Mouse (Mus musculus): Measurements from ENCODE around the gene Ccdc171.

Ccdc171 gene

GRCm38 (mm10) chr4:83794930-83795459 lies 269.6 kb downstream of the Ccdc171 start:
- DNase-seq (ENCODE audit: low spot score in 2 of 2): no peak

DNA sequence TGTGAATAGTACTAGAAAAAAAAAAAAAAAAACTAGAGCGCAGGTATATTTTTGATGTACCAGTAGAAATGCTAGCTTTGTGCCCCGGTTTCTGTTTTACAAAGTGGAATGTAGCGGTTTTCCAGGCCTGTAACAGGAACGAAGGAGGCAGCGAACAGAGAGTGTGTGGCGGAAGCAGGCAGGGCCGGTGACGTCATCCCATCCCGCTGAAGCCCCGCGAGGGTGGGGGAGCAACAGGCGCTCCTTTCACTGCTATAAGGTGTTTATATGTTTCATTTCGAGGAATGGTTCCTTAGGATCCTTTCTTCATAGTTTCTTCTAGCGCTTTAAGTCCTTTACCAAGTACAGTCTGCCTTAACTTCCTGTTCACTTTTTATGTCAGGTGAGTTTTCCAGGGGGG lies 272.6 kb downstream of the Ccdc171 start:
- no peak for DNase-seq (ENCODE audit: low spot score in 2 of 2)

- no peak for DNase-seq (ENCODE audit: low spot score in 2 of 2)
These were observed 273.5 kb downstream of the Ccdc171 start for GRCm38 (mm10) chr4:83798674-83799430.

DNA sequence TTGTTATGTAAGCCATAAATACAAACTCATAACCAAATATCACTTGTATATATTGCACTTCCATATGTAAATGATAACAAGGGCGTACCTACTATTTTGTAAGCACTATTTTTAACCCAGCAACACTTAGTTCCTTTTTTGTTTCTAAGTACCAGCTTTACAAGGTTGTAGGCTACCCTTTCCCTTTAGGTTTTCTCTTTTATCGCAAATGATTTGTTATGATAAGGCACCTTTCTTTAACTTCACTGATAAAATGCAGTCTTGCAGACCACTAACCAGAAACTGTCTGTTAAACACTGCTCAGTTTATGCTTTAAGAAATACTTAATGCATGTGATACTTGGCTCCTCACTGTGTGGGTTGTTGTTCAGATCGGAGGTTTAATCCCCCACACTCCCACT lies 275.1 kb downstream of the Ccdc171 start:
- DNase-seq (ENCODE audit: low spot score in 2 of 2): no peak

- DNase-seq (ENCODE audit: low spot score in 2 of 2): no peak
These were observed 291.6 kb downstream of the Ccdc171 start for GRCm38 (mm10) chr4:83816925-83817324.

DNA sequence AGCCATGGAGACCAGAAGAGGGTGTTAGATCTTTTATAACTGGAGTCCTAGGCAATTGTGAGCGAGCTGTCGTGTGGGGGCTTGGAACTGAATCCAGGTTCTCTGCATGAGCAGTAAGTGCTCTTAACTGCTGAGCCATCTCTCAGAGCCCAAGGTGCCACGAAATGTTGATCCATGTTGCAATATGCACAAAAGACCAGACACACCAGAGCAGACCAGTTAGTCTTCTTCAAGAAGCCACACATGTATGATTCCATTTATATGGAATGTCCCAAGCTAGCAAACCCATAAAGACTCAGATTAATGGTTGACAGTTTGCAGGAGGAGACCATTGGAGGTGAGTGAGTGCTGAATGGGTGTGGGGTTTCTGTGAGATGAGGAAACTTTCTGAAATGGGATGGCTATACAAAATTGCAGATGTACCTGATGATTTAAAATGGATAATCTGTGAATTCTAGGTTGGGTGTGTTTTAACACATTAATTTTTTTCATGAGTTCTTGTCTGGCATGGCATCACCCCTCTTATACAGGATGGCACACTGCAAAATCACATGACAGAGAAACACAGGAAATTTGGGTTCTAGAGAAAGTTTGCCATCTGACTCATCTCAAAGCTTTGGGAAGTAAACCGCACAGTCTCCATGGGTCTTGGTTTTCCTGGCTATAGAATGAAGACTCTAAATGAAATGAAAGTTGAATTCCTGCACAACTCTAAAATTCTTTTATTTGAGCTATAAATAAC lies 304.5 kb downstream of the Ccdc171 start:
- no peak for DNase-seq (ENCODE audit: low spot score in 2 of 2)

DNA sequence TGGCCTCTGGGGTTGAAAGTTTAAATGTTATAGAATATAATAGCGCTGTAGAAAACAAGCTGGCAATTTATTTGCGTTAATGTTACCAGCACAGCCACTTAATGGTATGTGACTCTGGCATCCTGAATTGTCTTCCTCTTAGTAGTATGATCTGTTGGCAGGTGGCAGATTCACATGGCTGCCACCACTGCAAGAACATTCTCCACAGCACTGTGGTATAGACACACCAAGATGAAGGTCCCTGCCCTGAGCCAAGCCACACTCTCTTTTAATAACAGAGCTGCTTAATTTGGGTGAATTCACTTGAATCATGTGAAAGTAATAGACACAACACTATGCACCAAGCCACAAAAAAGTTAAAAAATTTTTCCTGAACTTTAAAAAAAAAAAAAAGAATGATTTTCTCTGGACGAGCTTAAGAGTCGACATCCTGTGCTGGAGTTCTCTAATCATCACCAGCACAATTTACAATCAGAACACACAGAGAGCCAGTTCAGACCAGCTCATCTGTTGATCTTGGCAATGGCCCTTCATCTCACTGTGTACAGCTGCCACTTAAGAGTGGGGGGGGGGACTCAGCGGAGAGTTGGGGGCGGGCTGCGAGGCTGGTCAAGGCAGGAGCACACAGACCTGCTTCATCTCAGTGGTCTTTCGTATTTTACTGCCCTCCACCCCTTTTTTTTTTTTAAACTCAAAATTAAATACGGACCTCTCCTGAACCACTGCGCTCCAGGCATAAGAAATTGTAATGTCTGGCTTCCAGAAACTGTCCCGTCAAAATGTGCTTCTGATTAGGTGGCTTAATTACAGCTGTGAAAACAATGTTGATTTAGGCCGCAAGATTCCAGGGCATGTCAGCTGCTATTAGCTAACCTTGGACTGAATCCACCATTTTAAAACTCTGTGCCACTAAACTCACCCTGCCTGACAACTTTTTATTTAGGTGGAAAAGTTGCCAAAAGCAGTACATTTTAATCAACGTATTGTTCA lies 305.8 kb downstream of the Ccdc171 start:
- no peak for DNase-seq (ENCODE audit: low spot score in 2 of 2)

GRCm38 (mm10) chr4:83839077-83839476 lies 313.7 kb downstream of the Ccdc171 start:
- no peak for DNase-seq (ENCODE audit: low spot score in 2 of 2)

GRCm38 (mm10) chr4:83846304-83846703 lies 321.0 kb downstream of the Ccdc171 start:
- DNase-seq (ENCODE audit: low spot score in 2 of 2): no peak

DNA sequence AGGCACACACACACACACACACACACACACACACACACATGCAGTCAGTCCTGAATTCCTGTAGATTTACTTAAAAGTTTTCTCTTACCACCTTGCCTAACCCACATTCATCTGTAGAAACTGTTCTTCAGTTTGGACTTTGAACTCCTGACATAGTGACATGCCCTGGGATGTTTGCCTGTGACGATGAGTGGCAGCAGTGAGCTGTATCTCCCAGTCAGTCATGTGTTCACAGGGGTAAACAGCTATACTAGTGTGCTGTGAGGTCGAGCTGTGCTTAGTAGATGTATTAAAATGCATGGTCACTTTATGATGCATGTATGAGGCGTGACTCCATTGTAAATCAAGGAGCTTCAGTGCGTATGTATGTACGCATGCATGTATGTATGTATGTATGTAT lies 328.5 kb downstream of the Ccdc171 start:
- DNase-seq (ENCODE audit: low spot score in 2 of 2): no peak

DNA sequence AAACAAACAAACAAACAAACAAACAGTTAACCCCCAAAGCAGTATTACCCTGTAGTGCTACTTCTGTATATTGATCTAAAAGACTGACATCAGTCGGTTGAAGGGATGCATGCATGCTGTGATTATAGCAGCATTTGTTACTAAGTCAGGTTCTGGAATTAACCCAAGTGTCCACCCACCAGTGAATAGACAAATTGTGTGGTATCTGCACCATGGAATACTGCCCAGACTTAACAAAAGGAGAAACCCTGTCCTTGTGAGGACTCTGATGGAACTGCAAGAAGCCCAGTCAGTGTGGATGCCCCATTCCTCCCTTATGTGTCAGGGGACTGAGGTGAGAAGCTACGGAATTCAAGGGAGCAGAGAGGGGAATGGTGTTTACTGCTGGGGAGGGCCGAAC lies 336.4 kb downstream of the Ccdc171 start:
- peak in 1 of 2 experiments; percentile 3 for DNase-seq (ENCODE audit: low spot score in 2 of 2)

- no peak for DNase-seq (ENCODE audit: low spot score in 2 of 2)
These were observed 336.9 kb downstream of the Ccdc171 start for GRCm38 (mm10) chr4:83862295-83862694.

DNA sequence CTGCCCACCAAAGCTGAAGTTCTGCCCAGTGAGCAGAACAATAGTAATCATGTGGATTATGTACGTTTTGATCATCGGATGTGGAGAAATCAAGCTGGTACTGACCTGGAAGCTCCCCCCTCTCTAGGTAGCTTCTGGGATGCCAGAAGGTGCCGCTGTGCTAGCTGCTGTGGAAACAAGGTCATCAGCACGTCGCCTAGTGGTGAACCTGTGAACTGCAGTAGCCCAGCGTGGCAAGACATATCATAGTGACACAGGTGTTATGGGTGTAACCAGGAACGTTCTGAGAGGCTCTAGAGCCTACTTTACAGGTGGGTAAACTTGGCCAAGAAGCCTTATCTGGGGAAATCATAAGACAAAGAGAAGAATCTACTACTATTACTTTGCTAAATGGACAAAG lies 351.3 kb downstream of the Ccdc171 start:
- no peak for DNase-seq (ENCODE audit: low spot score in 2 of 2)

- no peak for DNase-seq (ENCODE audit: low spot score in 2 of 2)
These were observed 352.9 kb downstream of the Ccdc171 start for GRCm38 (mm10) chr4:83878236-83878635.

DNA sequence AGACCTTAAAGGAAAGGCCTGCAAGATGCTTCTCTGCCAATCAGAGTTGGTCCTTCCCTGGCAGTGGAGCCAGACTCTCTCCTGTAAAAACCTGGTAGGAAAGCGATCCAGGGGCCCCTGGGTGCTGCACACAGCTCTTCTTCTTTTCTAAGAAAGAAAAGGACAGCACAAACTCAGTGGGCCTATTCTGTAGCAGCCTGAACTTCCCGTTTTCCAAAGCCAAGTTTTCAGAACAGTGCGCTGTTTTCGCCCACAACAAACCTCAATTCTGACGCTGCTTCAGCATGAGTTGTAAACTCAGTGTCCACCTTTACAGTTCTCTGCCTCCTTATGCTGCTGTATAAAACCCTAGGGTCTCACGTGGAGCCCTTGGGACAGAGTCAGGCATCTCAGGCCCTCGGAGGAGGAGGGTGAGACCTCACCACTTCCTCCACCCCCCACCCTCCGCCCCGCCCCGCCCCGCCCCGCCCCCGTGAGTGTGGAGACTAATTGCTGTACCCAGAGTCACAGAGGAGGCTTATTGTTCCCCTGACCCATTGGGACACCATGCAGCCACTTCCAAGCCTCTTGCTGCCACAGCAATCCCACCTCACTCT lies 363.2 kb downstream of the Ccdc171 start:
- no peak for DNase-seq (ENCODE audit: low spot score in 2 of 2)

DNA sequence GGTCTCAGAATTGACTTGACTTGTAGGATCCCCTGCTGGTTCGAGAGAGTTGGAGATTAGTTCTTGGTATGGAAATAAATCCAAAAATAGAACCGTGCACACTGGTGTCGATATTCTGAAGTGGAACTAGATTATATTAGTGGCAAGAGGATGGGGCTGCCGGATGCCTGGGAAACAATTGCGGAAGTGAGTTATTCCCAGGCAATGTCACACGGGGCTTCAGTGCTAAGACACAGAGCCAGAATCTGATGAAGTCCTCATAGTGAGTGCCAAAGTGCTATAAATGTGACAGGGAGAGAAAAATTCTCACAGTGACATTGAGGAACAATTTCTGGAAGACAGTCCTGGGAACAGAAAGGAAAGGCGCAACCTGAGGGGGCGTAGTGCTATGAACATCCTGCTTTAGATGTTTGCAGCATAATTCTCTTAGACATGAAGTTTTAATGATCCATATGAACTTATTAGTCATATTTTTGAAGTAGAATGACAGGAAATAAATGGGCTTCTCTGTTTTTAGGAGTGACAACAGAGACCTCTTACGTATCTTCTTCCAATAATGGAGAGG lies 376.8 kb downstream of the Ccdc171 start:
- no peak for DNase-seq (ENCODE audit: low spot score in 2 of 2)

All from frontal cortex, postnatal 36 days (tissue).